Mouse (Mus musculus): ENCODE data around the gene Hoxa13. TPM values are rescaled to one million over a fixed set of nuclear protein-coding genes. Genes with fewer than 3 reads are reported as not detected.

Hoxa13 gene
- total and polyA plus RNA-seq, 3 experiments, result not detected

GRCm38 (mm10) chr6:52229558-52230416 lies 30.9 kb downstream of the Hoxa13 start:
- Histone ChIP-seq H3K27ac (ENCODE audit: control insufficient read depth, low read depth, low read length) (no peak overlapping the region), H3K9ac (ENCODE audit: control insufficient read depth, low read depth, low read length, poor library complexity, severe bottlenecking) (no peak overlapping the region), H3K27me3 (ENCODE audit: control insufficient read depth in 1 of 2, insufficient read depth in 2 of 2, low read length in 2 of 2) (no peaks in the 10 kb centered on the region), H3K36me3 (ENCODE audit: control insufficient read depth in 1 of 2, insufficient read depth in 2 of 2, low read length in 2 of 2) (no peaks in the 10 kb centered on the region), H3K4me1 (ENCODE audit: control insufficient read depth in 1 of 2, insufficient read depth in 2 of 2, low read length in 2 of 2) (no peaks in the 10 kb centered on the region), H3K9me3 (replicated peaks; ENCODE audit: insufficient read depth, low read length) (no peaks in the 10 kb centered on the region), H3K79me2 (ENCODE audit: control insufficient read depth, insufficient read depth, low read length, poor library complexity) (no peaks in the 10 kb centered on the region), H3K4me3 (ENCODE audit: control insufficient read depth in 1 of 2, insufficient read depth in 1 of 2, low read depth in 2 of 2, low read length in 2 of 2) (no peak overlapping the region)
- DNase-seq (ENCODE audit: low read depth, low spot score), result no peak
- no peak for TF ChIP-seq CTCF (IDR thresholded peaks at IDR 0.05 in 2 of 3, conservative IDR thresholded peaks at IDR 0.05 in 1 of 3; ENCODE audit: control insufficient read depth in 1 of 3, insufficient read depth in 1 of 3, low read depth in 2 of 3, low read length in 3 of 3, poor library complexity in 1 of 3, severe bottlenecking in 1 of 3)
- TF ChIP-seq POLR2A (IDR thresholded peaks at IDR 0.05; ENCODE audit: control insufficient read depth in 1 of 2, insufficient read depth in 1 of 2, low read depth in 1 of 2, low read length in 2 of 2, poor library complexity in 1 of 2), result no peak
- TF ChIP-seq GABPA (IDR thresholded peaks at IDR 0.05; ENCODE audit: low read depth, low read length), result no peak
- no peak for TF ChIP-seq BHLHE40 (IDR thresholded peaks at IDR 0.05; ENCODE audit: borderline replicate concordance, low read depth, low read length)
- no peak for TF ChIP-seq HCFC1 (IDR thresholded peaks at IDR 0.05; ENCODE audit: low read depth, low read length)

- Histone ChIP-seq H3K79me2 (ENCODE audit: control insufficient read depth, insufficient read depth, low read length, poor library complexity) (no peaks in the 10 kb centered on the region), H3K27me3 (ENCODE audit: control insufficient read depth in 1 of 2, insufficient read depth in 2 of 2, low read length in 2 of 2) (no peaks in the 10 kb centered on the region), H3K4me1 (ENCODE audit: control insufficient read depth in 1 of 2, insufficient read depth in 2 of 2, low read length in 2 of 2) (no peaks in the 10 kb centered on the region), H3K9me3 (replicated peaks; ENCODE audit: insufficient read depth, low read length) (no peaks in the 10 kb centered on the region), H3K27ac (ENCODE audit: control insufficient read depth, low read depth, low read length) (no peak overlapping the region), H3K36me3 (ENCODE audit: control insufficient read depth in 1 of 2, insufficient read depth in 2 of 2, low read length in 2 of 2) (no peaks in the 10 kb centered on the region), H3K4me3 (ENCODE audit: control insufficient read depth in 1 of 2, insufficient read depth in 1 of 2, low read depth in 2 of 2, low read length in 2 of 2) (no peak overlapping the region), H3K9ac (ENCODE audit: control insufficient read depth, low read depth, low read length, poor library complexity, severe bottlenecking) (no peak overlapping the region)
- DNase-seq (ENCODE audit: low read depth, low spot score), result no peak
- TF ChIP-seq CTCF (IDR thresholded peaks at IDR 0.05 in 2 of 3, conservative IDR thresholded peaks at IDR 0.05 in 1 of 3; ENCODE audit: control insufficient read depth in 1 of 3, insufficient read depth in 1 of 3, low read depth in 2 of 3, low read length in 3 of 3, poor library complexity in 1 of 3, severe bottlenecking in 1 of 3) (no peak), MAX (IDR thresholded peaks at IDR 0.05; ENCODE audit: low read length) (no peak), MYB (IDR thresholded peaks at IDR 0.05; ENCODE audit: low read depth, low read length) (no peak), ETS1 (IDR thresholded peaks at IDR 0.05; ENCODE audit: low read depth, low read length) (no peak), NRF1 (IDR thresholded peaks at IDR 0.05; ENCODE audit: insufficient read depth, low read depth, low read length, poor library complexity, severe bottlenecking) (no peak), TBP (IDR thresholded peaks at IDR 0.05; ENCODE audit: low read depth, low read length) (no peak), ZMIZ1 (IDR thresholded peaks at IDR 0.05; ENCODE audit: low read depth, low read length) (no peak)
These were observed 31.9 kb downstream of the Hoxa13 start for GRCm38 (mm10) chr6:52228475-52229465.
